Mouse (Mus musculus) olfactory bulb, adult 2 months (tissue): ENCODE measurements around the gene Tmem14a. TPM values are rescaled to one million over a fixed set of nuclear protein-coding genes. Genes with fewer than 3 reads are reported as not detected.
"Not testable (repeated sequence)": the region's sequence is repeated elsewhere in the genome, so short reads cannot be mapped to it uniquely, and the experiment has no call there.

ENCODE experiments used
- H3K27ac ChIP-seq: fragments of 200-500 bp; 2 replicates; pipeline ENCODE4 v1.5.1; 2012; ENCODE audit warnings: low read depth, low read length; ENCODE audit not compliant: insufficient read depth
- H3K4me1 ChIP-seq: fragments of 200-500 bp; 2 replicates; pipeline ENCODE4 v1.6.1; 2012; ENCODE audit warnings: low read length; ENCODE audit not compliant: control insufficient read depth, insufficient read depth
- H3K4me3 ChIP-seq: fragments of 200-500 bp; 2 replicates; pipeline ENCODE4 v1.5.1; 2012; ENCODE audit warnings: mild to moderate bottlenecking, low read depth, low read length, moderate library complexity; ENCODE audit not compliant: insufficient read depth
- CTCF ChIP-seq: fragments of 200-500 bp; IDR thresholded peaks from 2 replicates; pipeline ENCODE4 v1.5.1; 2012; ENCODE audit warnings: low read depth, mild to moderate bottlenecking, low read length, moderate library complexity; ENCODE audit not compliant: insufficient read depth
- POLR2A ChIP-seq: fragments of 200-500 bp; IDR thresholded peaks from 2 replicates; pipeline ENCODE4 v1.6.1; 2012; ENCODE audit warnings: mild to moderate bottlenecking, low read depth, low read length, moderate library complexity; ENCODE audit not compliant: insufficient read depth
- WGBS: fragments of 180-500 bp; shearing (Covaris S2); methylation state at CpG from one replicate; pipeline ENCODE4 v1.1.7; 2018; 5-methylcytosine and 5-hydroxymethylcytosine counted together
- polyA plus RNA-seq: library from polyadenylated mRNA; stranded (reverse); fragments of >200 nt; gene quantifications from 2 replicates; pipeline ENCODE4 v1.2.4, GENCODE M21; 2012; ENCODE audit warnings: low replicate concordance; ENCODE audit not compliant: missing spikeins, insufficient read depth, insufficient read length

Gene Tmem14a
- polyA plus RNA-seq: not detected in 2 replicates

DNA sequence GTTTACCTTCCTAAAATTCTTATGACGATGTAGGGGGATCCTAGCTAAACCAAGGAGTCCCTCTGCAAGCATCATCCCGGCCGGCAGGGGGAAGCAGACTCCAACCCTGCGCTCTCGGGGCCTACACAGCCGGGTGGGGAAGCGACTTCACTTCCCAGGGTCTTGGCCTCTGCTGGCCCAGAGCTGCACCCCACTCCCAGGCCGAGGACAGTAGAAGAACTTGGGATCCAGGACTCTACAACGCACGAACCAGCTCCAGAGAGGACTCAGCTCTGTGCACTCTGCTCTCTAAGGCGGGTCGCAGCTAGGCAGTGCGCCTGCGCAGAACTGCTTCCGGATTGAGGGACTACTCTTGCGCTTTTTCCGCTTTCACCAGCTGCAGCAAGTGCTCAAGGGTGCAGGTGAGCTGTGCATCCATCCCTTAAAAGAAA lies at the start of gene Tmem14a:
Gene Tmem14a (plus strand): TSS at position 87 of the 431 bp plus-strand sequence.
- H3K4me3 ChIP-seq: peak within 1 kb of the TSS; percentile 82
- peak; percentile 99 for TF ChIP-seq CTCF
- no peak; the same call in none of the 2 replicates for TF ChIP-seq POLR2A
- peaks cover 8% of the 10 kb centered on the region for H3K4me1 ChIP-seq
- peak within 1 kb of the TSS; percentile 89 for H3K27ac ChIP-seq
- under 1% methylated on average over 17 of the region's 17 CpGs for WGBS

DNA sequence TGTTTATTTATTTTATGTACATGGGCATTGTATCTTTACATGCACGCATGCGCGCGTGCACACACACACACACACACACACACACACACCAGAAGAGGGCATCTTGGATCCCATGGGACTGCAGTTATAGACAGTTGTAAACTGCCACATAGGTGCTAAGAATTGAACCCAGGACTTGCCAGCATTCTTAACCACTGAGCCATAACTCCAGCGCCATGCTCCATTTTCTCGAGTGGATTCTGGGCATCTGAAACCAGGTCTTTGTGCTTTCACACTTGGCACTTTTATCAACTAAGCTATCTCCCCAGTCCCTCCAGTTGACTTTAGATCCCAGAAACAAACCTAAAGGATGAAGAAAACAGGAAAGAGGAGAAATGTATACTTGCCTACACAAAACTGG lies 33.2 kb upstream of the Tmem14a start:
- Histone ChIP-seq H3K27ac (no peak overlapping the region), H3K4me1 (no peaks in the 10 kb centered on the region), H3K4me3 (no peak overlapping the region)
- TF ChIP-seq POLR2A (no peak), CTCF (no peak)
- 94% methylated on average over 6 of the region's 6 CpGs for WGBS

DNA sequence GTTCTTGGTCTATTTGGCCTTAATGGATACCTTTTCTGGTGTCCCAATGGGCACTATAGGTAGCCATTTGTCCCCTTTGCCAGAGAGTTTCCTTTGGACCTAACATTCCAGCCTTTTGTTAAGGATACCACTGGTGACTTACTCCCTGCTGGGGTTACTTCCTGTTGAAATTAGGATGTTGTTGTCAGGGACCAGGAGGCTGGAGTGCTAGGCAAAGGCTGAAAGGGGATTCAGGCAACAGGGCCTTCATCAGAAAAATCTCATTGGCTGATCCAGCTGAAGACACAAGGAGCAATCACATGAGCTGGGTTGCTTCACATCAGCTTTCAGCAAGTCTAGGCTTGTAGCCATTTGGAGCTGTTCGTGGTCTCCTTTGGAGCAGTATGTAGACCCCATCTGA lies 12.1 kb upstream of the Tmem14a start:
- 82% methylated on average over 1 of the region's 1 CpGs for whole genome bisulfite sequencing

DNA sequence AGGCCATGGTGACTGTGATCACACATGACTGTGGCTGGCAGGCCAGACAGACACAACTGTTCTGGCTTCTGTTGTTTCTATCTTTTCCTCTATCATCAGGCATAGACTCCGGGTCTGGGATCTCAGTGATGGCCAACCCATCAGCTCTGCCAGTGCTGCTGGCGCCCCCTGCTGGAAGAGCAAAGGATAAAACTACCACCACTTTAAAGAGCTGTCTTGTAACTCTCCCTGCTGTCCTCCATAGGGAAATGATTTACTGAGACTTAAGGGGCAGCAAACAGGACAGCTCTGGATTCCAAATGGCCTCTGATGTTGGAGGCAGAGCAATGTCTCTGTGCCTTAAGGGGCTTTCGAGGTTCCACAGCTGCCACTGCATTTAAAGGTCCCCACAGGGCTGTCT lies 4.8 kb upstream of the Tmem14a start:
- not testable (repeated sequence) for H3K4me3 ChIP-seq, H3K27ac ChIP-seq, H3K4me1 ChIP-seq
- whole genome bisulfite sequencing: 18% methylated on average over 3 of the region's 3 CpGs

More for the DNA sequence above, 12.1 kb upstream of the Tmem14a start:
- H3K27ac ChIP-seq: no peak overlapping the region
- H3K4me3 ChIP-seq: no peak overlapping the region
- TF ChIP-seq POLR2A (no peak), CTCF (no peak)
- no peaks in the 10 kb centered on the region for H3K4me1 ChIP-seq

DNA sequence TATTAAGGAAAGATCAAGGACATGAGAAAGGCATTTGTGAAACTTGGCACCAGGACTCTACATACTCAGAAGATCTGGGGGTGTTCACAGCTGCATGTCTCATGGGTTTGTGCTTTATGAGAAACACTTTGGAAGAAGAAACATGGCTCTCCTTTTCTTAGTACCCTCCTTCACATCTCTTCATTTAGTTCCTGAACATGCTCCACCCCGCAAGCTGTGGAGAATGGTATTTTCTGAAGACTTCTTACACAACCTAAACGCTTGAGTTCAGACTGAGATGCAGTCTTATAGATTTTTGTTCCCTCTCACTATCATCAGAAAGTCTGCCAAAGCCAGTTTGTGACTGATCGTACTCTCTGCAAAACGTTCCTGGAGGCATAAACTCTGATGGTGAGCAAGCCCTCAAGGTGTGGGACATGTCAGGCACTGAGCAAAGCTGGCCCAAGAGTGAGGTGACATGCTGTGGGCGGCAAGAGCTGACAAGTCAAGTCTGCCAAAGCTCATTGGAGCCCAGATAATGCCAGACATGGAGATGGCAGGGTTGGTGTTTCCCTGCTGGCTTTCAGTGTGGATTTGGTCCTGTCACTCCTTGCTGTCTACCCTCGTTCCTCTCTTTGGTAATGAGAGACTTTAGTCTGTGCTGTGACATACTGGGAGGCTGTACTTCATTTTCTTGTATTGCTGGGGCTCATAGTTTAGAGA lies 4.2 kb upstream of the Tmem14a start:
- H3K27ac ChIP-seq, H3K4me1 ChIP-seq, H3K4me3 ChIP-seq: not testable (repeated sequence)
- 70% methylated on average over 6 of the region's 6 CpGs for WGBS

DNA sequence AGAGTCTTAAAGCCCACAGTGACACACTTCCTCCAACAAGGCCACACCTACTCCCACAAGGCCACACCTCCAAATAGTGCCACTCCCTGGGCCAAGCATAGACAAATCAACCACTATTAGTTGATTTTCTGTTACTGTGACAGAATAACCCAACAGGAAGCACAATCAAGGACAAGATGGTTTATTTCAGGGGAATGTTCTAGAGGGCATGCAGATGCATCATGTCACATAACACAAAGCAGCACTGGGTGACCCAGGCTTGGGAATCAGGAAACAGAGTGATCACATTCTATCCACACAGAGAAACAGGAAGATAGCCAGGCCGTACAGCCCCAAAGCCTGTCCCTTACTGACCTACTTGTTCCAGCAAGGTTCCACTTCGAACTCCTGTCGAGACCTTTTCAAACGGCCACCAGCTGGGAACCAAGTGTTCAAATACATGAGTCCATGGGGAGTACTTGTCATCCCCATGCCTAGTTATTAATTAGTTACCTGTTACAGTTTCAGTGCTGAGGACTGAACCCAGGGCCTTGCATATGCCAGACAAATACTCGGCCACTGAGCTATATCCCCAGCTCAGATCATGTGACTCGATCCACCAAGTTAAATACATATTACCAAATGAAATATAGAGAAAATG lies 9.5 kb downstream of the Tmem14a start:
- 93% methylated on average over 6 of the region's 6 CpGs for WGBS
- H3K4me1 ChIP-seq: no peaks in the 10 kb centered on the region
- TF ChIP-seq POLR2A (no peak), CTCF (no peak)
- H3K27ac ChIP-seq: no peak overlapping the region
- H3K4me3 ChIP-seq: no peak overlapping the region

DNA sequence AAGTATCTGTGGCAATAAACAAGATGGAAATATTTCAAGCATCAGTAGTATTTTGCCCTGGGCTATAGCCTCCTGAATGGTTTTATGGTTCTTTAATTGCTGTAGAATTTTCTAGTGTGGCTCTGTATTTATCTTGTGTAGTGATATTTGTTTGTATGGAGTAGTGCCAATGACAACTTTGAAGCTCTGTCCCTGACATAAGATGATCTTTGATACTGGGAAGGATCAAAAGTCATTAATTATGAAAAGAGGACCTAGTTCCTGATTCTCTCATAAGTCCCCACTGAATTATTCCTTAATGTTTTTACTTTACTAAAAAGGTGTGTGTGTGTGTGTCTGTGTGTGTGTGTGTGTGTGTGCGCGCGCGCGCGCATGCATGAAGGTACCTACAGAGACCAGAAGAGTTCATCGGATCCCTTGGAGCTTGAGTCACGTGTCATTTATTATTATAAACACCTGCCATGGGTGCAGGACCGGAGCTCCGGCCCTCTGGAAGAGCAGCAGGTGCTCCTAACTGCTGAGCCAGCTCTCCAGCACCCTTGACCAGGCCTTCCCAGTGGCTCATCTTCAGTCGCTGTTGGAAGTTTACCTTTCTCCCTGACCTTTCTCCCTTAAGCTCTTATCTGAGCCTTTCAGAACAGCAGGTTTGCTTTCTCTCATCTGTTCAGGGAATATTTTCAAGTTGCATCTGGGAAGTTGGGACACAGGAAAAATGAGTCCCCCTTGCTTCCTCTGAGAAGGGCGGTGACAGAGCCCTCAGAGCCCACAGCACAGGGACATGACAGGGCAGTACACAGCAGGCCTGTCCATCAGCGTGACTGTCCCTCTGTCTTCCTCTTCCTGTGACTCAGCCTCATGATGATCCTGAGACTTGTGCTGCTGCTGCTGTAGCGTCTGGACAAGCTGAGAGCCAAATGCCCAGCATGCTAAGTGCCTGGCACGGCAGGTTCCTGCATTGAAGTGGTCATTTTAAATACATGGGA lies 10.7 kb downstream of the Tmem14a start:
- H3K4me3 ChIP-seq, H3K4me1 ChIP-seq, H3K27ac ChIP-seq: not testable (repeated sequence)
- 85% methylated on average over 15 of the region's 15 CpGs for WGBS

DNA sequence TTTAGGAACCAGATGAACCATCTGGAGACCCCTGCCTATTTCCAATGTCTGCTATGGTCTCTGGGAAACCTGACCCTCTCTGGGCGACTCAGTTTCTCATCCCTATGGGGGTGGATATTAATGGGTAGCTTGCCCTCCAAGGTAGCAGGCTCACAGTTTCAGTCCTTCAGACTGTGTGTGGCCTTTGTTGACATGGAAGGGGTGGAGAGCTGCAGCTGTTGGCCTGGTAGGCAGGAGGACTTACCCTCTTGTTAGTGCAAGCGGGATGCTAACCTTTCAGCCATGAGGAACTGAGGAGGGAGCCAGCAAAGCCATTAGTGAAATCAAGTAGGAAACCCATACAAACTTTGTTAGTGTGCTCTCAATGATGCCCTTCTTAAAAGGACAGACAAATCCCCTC lies 12.0 kb downstream of the Tmem14a start:
- Histone ChIP-seq H3K27ac (no peak overlapping the region), H3K4me1 (no peaks in the 10 kb centered on the region), H3K4me3 (no peak overlapping the region)
- 69% methylated on average over 2 of the region's 2 CpGs for WGBS
- TF ChIP-seq POLR2A (no peak), CTCF (no peak)

DNA sequence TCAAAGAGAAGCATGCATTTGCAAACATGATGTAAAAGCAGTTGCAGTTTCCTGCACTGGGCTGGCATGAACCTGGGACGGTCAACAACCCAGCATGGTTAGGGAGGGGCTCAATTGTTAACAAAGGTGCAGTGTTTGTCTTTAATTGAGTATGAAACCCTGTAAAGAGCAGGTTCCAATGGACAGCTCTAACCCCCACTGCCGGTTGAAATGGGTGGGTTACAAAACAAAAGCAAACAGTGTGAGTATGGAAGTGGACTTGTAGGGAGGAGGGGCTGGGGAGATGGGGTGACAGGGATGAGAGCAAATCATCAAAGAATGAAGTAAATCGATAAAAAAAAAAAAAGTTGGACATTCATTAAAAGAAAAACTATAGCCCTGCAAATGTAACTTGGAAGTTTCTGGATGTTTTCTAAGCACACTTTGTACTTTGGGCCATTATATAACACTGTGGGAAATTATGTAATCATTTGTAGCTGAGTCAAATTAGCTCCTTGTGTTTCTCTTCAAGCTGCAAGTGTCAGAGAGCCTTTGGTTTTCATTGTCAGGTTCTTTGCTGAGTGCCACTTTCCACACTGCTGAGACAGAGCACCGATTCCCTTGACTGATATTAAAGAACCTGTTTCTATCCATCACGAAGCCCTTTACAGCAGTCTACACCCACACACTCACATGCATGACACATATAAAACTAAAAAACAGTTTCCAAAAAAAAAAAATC lies 13.5 kb downstream of the Tmem14a start:
- H3K4me3 ChIP-seq: no peak overlapping the region
- 27% methylated on average over 5 of the region's 5 CpGs for WGBS
- no peak overlapping the region for H3K27ac ChIP-seq
- TF ChIP-seq POLR2A (no peak), CTCF (no peak)
- H3K4me1 ChIP-seq: no peaks in the 10 kb centered on the region
